Mouse (Mus musculus) embryonic facial prominence, embryonic 12.5 days (tissue): ENCODE data around the gene Mcm3. TPM values are rescaled to one million over a fixed set of nuclear protein-coding genes. Genes with fewer than 3 reads are reported as not detected.

Experiments
- ATAC-seq: fragments of 200-750 bp; cut with Nextera tagmentation; 2 replicates; pipeline ENCODE4 v1.8.0; 2017; ENCODE audit not compliant: insufficient number of reproducible peaks, insufficient read depth, low FRiP score, low TSS enrichment
- H3K27ac ChIP-seq: fragments of 300-500 bp; sonication (generic); 2 replicates; pipeline ENCODE4 v1.5.1; 2016; ENCODE audit warnings: mild to moderate bottlenecking
- H3K27me3 ChIP-seq: fragments of 300-500 bp; sonication (generic); 2 replicates; pipeline ENCODE4 v1.6.1; 2016; ENCODE audit warnings: mild to moderate bottlenecking, moderate library complexity
- H3K36me3 ChIP-seq: fragments of 300-500 bp; sonication (generic); 2 replicates; pipeline ENCODE4 v1.6.1; 2016; ENCODE audit warnings: mild to moderate bottlenecking
- H3K4me1 ChIP-seq: fragments of 300-500 bp; sonication (generic); 2 replicates; pipeline ENCODE4 v1.6.1; 2016
- H3K4me2 ChIP-seq: fragments of 300-500 bp; sonication (generic); replicated peaks from 2 replicates; pipeline ENCODE4 v1.6.1; 2016; ENCODE audit warnings: mild to moderate bottlenecking, moderate library complexity
- H3K4me3 ChIP-seq: fragments of 300-500 bp; sonication (generic); 2 replicates; pipeline ENCODE4 v1.5.1; 2016; ENCODE audit warnings: mild to moderate bottlenecking
- H3K9ac ChIP-seq: fragments of 300-500 bp; sonication (generic); 2 replicates; pipeline ENCODE4 v1.6.1; 2016; ENCODE audit warnings: mild to moderate bottlenecking, moderate library complexity
- H3K9me3 ChIP-seq: fragments of 300-500 bp; sonication (generic); 2 replicates; pipeline ENCODE4 v1.6.1; 2016; ENCODE audit warnings: mild to moderate bottlenecking, moderate library complexity
- WGBS: fragments of 180-500 bp; shearing (Covaris S2); methylation state at CpG from one replicate; pipeline ENCODE4 v1.1.7; 2016; 5-methylcytosine and 5-hydroxymethylcytosine counted together
- polyA plus RNA-seq: library from polyadenylated mRNA; unstranded; fragments of >200 nt; fragmentation: Nextera tagmentation; extraction: Ambion mirVana; gene quantifications from 2 replicates; pipeline ENCODE4 v1.2.1, GENCODE M21; 2016

Mcm3 gene
- polyA plus RNA-seq, 1 experiment from 2014 or later: 155 TPM

DNA sequence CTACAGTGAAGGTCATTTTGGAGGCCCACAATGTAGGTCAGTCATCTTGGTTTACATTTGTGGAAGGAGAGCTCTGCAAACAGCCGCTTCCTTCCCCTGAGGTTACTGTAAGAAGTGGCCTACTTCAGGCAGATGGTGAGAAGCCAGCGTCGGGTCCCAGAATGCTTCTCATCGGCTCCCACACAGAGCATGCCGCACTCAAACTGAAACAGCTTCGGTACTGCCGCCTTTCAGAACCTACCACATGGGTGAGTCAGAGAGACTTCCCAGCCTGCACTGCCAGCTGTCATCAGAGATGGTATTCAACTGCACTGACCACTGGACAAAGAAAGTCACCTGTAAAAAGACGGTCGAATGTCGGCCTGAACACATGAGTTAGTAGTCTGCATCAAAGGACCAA lies 60.3 kb downstream of the Mcm3 start:
- no peaks in the 10 kb centered on the region for H3K36me3 ChIP-seq
- H3K4me2 ChIP-seq: no peak overlapping the region
- no peak overlapping the region for H3K9ac ChIP-seq
- H3K4me1 ChIP-seq: no peaks in the 10 kb centered on the region
- H3K27ac ChIP-seq: no peak overlapping the region
- 89% methylated on average over 10 of the region's 10 CpGs for WGBS
- no peak for ATAC-seq
- no peaks in the 10 kb centered on the region for H3K27me3 ChIP-seq
- no peak overlapping the region for H3K4me3 ChIP-seq
- no peaks in the 10 kb centered on the region for H3K9me3 ChIP-seq

DNA sequence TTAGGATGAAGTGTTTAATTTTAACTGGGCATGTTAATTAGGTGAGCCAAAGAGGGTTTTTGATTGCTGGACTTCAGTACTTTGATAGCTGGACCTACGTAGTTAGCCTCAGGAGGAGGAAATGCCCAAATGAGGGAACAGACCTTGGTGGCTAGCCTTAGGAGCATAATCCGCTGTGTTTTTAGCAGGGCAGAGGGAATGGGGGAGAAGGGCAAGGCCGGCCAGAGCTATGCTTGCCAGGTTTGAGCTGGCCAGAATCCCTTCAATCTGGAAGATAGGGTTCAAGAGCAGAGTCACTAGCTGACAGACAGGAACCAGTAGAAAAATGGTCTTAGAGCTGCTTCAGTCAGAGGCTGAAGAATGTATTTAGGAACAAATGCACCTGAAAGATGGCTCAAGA lies 62.5 kb downstream of the Mcm3 start:
- ATAC-seq: no peak
- no peak overlapping the region for H3K4me2 ChIP-seq
- H3K9me3 ChIP-seq: no peaks in the 10 kb centered on the region
- no peak overlapping the region for H3K4me3 ChIP-seq
- no peaks in the 10 kb centered on the region for H3K36me3 ChIP-seq
- no peak overlapping the region for H3K27ac ChIP-seq
- no peaks in the 10 kb centered on the region for H3K27me3 ChIP-seq
- H3K4me1 ChIP-seq: no peaks in the 10 kb centered on the region
- no peak overlapping the region for H3K9ac ChIP-seq
- WGBS: 77% methylated on average over 3 of the region's 3 CpGs

DNA sequence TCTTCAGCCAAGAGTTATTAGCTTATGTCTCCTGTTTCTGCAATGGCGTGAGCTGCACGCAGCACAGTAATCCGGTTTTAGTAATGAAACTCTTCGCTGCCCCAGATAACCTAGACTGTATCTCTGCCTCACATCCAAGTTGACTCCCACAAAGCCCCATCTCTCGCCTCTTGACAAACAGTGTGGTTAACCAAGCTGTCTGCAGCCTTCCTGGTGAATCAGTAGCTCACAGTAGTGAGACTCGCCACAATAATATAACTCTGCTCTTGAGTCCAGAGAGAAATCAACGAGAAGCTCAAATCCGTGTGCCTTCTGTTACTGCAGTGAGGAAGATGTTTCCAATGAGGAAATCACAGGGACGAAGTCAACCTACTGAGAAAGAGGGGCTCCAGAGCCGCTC lies 65.7 kb downstream of the Mcm3 start:
- no peak overlapping the region for H3K27ac ChIP-seq
- H3K4me2 ChIP-seq: no peak overlapping the region
- H3K27me3 ChIP-seq: no peaks in the 10 kb centered on the region
- H3K4me1 ChIP-seq: no peaks in the 10 kb centered on the region
- no peak for ATAC-seq
- no peak overlapping the region for H3K4me3 ChIP-seq
- H3K9me3 ChIP-seq: no peaks in the 10 kb centered on the region
- 82% methylated on average over 10 of the region's 10 CpGs for WGBS
- no peak overlapping the region for H3K9ac ChIP-seq
- H3K36me3 ChIP-seq: no peaks in the 10 kb centered on the region

Other genes with a start within 250 kb of the Mcm3 start
- gene Pkhd1, start 202.2 kb downstream of the Mcm3 start, polyA plus RNA-seq: not detected in 2 replicates
- not detected in 2 replicates for gene Il17a, start 89.4 kb downstream of the Mcm3 start, polyA plus RNA-seq
- 0.19 and 0.28 TPM in 2 replicates for gene Il17f, start 29.7 kb downstream of the Mcm3 start, polyA plus RNA-seq
- 8.1 and 9.1 TPM in 2 replicates for gene Paqr8, start 70.3 kb upstream of the Mcm3 start, polyA plus RNA-seq
- gene Efhc1, start 131.3 kb upstream of the Mcm3 start, polyA plus RNA-seq: 3.0 and 3.7 TPM in 2 replicates